Mouse (Mus musculus): ENCODE results near the gene Ralb.

Ralb gene

GRCm38 (mm10) chr1:119523826-119524225 is 19.2 kb upstream of the Ralb start:
- no peak for DNase-seq (ENCODE audit: low spot score)

GRCm38 (mm10) chr1:119523369-119523768 is 18.8 kb upstream of the Ralb start:
- DNase-seq (ENCODE audit: low spot score) = no peak

- no peak for DNase-seq (ENCODE audit: low spot score)
Observed at GRCm38 (mm10) chr1:119522726-119523125, 18.1 kb upstream of the Ralb start.

GRCm38 (mm10) chr1:119521681-119522080 is 17.1 kb upstream of the Ralb start:
- no peak for DNase-seq (ENCODE audit: low spot score)

- no peak for DNase-seq (ENCODE audit: low spot score)
Observed at GRCm38 (mm10) chr1:119521029-119521428, 16.4 kb upstream of the Ralb start.

- no peak for DNase-seq (ENCODE audit: low spot score)
Observed at GRCm38 (mm10) chr1:119519286-119519685, 14.7 kb upstream of the Ralb start.

- no peak for DNase-seq (ENCODE audit: low spot score)
Observed at GRCm38 (mm10) chr1:119518786-119519185, 14.2 kb upstream of the Ralb start.

GRCm38 (mm10) chr1:119518060-119518459 is 13.5 kb upstream of the Ralb start:
- DNase-seq (ENCODE audit: low spot score) = no peak

- DNase-seq (ENCODE audit: low spot score) = no peak
Observed at GRCm38 (mm10) chr1:119510857-119511256, 6.3 kb upstream of the Ralb start.

GRCm38 (mm10) chr1:119510409-119510808 is 5.8 kb upstream of the Ralb start:
- DNase-seq (ENCODE audit: low spot score) = no peak

- no peak for DNase-seq (ENCODE audit: low spot score)
Observed at GRCm38 (mm10) chr1:119509474-119509873, 4.9 kb upstream of the Ralb start.

- DNase-seq (ENCODE audit: low spot score) = no peak
Observed at GRCm38 (mm10) chr1:119508548-119508947, 4.0 kb upstream of the Ralb start.

GRCm38 (mm10) chr1:119505951-119506350 is 1.4 kb upstream of the Ralb start:
- no peak for DNase-seq (ENCODE audit: low spot score)

GRCm38 (mm10) chr1:119503808-119504207 is 786 bp downstream of the Ralb start:
- no peak for DNase-seq (ENCODE audit: low spot score)

- DNase-seq (ENCODE audit: low spot score) = no peak
Observed at GRCm38 (mm10) chr1:119503181-119503580, 1.4 kb downstream of the Ralb start.

- DNase-seq (ENCODE audit: low spot score) = no peak
Observed at GRCm38 (mm10) chr1:119502729-119503128, 1.9 kb downstream of the Ralb start.

GRCm38 (mm10) chr1:119501881-119502280 is 2.7 kb downstream of the Ralb start:
- DNase-seq (ENCODE audit: low spot score) = no peak

GRCm38 (mm10) chr1:119499456-119499855 is 5.1 kb downstream of the Ralb start:
- no peak for DNase-seq (ENCODE audit: low spot score)

- no peak for DNase-seq (ENCODE audit: low spot score)
Observed at GRCm38 (mm10) chr1:119498536-119499231, 5.9 kb downstream of the Ralb start.

- DNase-seq (ENCODE audit: low spot score) = no peak
Observed at GRCm38 (mm10) chr1:119497346-119498004, 7.1 kb downstream of the Ralb start.

- no peak for DNase-seq (ENCODE audit: low spot score)
Observed at GRCm38 (mm10) chr1:119495396-119495775, 9.2 kb downstream of the Ralb start.

- DNase-seq (ENCODE audit: low spot score) = no peak
Observed at GRCm38 (mm10) chr1:119494712-119495395, 9.7 kb downstream of the Ralb start.

- no peak for DNase-seq (ENCODE audit: low spot score)
Observed at GRCm38 (mm10) chr1:119494024-119494711, 10.4 kb downstream of the Ralb start.

Data from ovary, postnatal 14 days (tissue).